Mouse (Mus musculus): ENCODE measurements around the gene Omg.
A peak's percentile ranks its signal among the peaks of the same experiment; 100 is the strongest.

The Omg gene

DNA sequence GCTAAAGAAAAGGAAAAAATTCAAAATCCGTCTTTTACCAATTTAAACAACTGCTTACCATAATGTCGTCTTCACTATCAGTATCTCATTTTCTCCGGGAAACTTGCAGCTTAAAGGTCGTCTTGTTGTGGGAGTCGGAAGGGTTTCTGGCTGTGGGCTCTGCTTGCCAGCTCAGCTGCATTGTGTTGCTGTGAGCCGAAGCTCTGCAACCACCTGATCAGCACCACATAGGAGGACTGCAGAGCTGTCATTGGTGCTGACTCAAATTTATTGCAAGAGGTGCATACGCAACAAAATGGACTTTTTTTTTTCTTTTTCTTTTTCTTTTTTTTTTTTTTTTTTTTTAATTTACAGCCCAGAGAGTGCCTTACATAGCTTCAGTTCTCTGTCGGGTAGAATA is at the start of gene Omg:
Gene Omg, minus strand, starts transcription at position 240 of the 400 bp plus-strand sequence.
- DNase-seq, result no peak

DNA sequence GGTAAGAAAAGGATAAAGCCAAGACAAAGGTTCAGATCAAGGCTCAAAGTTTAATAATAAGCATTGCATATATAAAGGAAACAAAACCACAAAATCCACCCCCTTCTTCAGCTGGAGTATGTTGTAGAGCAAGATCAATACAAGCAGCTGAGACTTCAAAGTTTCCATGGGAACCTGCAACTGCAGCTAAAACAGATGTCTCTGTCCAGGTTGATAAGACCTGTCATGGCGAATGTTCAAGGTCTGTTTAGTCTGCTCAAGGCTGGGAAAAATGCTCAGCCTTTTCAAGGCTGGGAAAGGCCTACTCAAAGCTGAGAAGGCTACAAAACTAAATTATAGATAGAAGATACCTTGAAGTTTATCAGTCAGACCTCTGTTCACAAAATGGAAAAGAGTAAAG is 48.7 kb upstream of the Omg start:
- DNase-seq, result no peak

DNA sequence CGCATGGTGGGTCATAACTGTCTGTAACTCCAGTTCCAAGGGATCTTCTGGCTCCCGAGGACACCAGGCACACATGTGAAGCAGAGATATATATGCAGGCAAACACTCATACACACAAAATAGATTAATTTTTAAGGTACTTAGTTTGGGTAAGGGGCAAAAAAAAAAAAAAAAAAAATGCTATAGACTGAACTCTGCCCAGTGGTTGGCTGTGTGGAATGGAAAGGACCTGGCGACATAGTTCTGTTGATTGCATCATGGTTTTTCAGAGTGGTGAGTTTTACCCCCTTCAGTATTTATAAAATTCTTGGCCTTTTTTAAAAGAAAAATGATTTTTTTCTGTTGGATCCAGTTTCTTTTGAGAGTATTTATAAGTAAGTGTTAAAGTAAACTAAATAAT is 32.4 kb upstream of the Omg start:
- no peak for DNase-seq

- DNase-seq, result no peak
Measured at GRCm38 (mm10) chr11:79535554-79535953, 31.7 kb upstream of the Omg start.

DNA sequence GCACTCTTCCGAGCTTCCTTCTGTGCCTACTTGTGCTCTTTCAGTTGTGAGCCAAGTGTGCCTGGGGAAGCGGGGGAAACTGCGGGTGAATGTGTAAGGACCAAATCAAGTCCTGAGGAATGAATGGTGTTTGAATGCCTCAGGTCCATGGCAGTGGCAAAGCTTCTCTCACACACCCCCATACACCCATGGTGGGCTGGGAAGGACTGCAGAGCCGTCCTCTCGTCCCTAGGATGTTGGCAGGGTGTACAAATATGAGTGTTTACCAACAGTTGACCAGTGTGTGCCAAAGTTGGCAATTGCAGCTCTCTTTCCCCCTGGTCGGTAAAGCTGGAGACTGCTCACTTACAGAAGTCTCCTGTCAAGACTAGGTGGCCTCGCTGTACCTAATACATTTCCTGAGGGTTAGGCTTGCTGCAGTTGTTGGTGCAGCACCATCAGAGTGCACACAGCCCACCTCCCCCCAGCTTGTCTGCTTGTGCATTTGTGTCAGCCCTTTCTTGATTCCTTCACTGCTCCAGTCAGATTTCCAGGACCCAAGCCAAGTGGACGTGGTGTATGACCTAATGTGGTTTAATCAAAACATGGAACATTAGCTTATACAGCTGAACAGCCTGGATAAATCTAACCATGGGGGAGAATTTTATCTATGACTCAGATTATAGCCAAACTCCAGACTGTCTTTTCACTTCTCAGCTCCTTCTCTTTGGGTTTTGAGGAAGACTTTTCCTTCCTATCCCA is 30.2 kb upstream of the Omg start:
- DNase-seq, result no peak

DNA sequence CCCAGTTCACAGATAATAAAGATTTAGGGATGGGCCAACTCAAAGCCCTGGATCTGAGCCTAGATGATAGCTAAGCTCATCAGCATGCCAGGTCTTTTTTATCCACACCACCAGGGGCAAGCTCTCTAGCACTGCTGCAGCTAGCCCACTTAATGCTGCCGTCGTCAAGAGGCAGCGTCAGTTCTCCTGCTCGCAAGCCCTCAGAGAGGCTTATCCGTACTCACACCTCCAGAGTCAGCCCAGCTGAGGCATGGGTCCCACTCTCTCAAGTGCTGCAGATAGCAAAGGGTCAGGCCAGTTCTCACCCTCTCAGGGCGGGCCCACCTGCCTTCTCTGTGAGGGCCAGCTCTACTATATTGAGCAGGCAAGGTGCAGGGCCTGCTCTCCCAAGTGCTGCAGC is 29.4 kb upstream of the Omg start:
- no peak for DNase-seq

DNA sequence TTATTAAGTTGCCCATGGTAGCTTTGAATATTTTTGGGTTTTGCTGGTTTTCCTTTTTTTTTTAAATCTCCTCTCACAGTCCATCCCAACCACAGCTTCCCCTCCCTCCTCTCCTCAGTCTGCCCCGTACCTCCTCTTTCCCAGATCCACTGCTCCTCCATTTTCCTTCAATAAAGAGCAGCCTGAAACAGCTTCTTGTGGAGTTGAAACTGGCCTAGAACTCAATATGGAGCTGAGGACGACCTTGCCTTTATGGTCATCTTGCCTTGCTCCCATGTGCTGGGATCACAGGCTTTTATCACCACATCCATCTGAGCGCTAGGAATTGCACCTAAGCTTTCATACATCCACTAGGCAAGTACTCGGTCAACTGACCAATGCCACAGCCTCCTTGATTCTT is 27.6 kb upstream of the Omg start:
- DNase-seq, result no peak

DNA sequence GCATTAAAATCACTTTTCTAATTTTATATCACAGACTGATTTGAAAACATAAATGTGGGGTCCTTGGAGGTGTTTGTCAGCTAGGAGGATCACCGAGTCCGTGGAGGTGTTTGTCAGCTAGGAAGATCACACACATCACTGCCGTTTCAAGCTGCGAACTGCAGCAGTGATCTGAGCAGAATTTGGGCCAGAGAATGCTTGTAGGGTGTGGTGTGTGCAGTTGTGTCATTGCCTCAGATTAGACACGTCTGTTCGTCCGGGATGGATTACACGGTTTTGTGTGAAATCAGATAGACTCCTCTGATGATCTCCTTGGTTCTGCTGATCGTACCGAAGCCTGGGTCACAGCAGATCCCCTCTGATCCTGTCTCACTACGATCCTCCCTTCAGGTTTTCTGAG is 26.9 kb upstream of the Omg start:
- DNase-seq, result no peak

- no peak for DNase-seq
Measured at GRCm38 (mm10) chr11:79530333-79530761, 26.5 kb upstream of the Omg start, which contains the start of the genes Evi2 and Evi2a. Gene Evi2 (minus strand): TSS chr11:79530589. Gene Evi2a (minus strand): TSS chr11:79530609.

DNA sequence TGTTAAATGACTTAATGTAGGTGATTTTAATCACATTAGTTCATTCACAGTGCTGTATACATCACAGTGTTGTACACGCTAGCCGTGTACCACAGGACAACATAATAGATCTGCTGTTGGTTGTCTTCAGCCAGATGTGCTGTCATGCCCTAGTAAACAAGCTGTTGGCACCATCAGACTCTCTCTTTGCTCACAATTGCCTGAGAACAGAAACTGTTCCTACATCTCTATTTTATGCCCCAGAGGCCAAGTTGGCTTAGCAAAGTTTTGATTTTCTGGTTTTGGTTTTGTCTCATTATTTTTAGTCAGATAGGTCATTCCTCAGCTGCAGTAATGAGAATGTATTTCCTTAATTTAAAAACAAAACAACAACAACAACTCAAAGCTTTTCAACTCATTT is 25.9 kb upstream of the Omg start:
- DNase-seq, result no peak

- no peak for DNase-seq
Measured at GRCm38 (mm10) chr11:79529226-79529625, 25.3 kb upstream of the Omg start.

DNA sequence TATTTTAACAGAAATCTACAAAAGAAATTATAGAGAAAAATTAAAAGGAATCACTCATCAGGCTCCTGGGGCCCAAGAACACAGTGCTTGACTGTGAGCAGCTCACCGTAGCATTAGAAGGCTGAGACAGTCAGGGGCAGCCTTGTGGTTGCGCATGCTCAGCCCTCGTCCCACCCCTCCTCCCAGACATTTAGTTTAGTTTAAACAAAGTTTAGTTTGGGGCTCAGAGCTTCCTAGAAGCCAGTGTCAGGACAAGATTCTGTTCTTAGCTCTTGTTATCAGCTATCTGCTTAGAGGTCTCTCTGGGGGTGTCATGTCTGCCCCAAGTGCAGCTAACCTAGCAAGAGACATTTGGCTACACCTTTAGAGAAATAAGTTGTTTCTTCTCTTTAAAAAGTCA is 24.7 kb upstream of the Omg start:
- no peak for DNase-seq

- no peak for DNase-seq
Measured at GRCm38 (mm10) chr11:79527739-79528384, 24.0 kb upstream of the Omg start.

DNA sequence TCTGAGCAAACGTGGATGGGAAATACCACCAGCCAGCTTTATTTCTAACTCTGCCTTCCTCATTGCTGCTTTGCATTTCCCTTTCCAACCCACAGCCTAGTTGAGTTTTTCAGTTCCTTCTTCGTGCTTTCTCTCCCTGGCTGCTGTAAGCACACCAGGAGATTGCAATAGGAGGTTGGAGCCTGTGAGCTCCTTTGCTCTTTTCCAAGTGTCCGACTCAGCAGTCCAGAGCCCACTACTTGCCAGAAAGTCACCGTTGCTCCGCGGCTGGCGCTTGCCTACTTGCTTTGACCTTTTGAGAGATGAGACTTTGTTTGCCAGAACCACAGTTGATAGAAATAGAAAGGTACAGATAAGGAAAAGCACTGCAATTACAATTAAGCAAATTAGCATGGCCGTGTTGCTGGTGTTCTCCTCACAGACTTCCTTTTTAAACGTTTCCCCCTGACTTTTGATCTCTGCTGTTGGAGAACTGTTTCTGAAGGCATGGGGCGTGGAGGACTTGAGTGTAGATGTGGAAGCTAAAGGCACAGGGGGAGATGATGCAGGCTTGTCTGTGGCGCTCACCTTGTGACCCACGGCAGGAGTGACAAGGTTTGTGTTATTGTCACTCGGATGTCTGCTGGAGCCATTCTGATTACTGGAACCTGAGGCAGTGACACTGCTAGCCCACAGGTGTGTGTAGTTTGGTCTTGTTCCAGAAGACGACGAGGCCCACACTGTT is 23.3 kb upstream of the Omg start:
- DNase-seq, result peak; percentile 19

DNA sequence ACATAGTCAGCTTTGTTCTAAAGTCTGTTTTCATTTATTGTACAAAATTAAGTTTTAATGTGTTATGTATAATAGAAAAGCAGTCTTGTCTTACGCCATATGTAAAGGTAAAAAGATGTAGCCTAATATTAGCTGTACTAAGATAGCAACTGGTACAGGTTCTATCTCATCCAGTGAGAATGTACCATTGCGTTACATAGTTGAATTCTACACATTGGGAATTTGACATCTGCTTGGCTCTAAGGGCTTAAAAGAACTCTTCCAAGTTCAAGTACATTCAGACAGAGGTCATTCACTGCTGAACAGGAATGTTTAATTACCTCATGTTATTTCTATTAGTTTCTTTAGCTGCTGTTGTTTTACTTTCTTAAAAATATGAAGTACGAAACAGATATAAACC is 22.7 kb upstream of the Omg start:
- no peak for DNase-seq

DNA sequence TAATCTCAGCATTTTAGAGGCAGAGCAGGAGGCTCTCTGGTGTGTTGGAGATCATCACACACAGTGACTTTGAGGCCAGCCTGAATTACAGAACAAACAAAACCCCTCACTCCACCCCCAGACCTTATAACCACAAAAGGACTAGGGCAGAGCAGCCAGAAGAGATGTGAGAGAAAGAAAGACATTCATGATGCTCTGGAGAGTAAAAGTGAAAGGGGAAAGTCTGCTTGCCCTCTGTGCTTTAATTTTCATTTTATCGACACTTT is 20.4 kb upstream of the Omg start:
- DNase-seq, result no peak

DNA sequence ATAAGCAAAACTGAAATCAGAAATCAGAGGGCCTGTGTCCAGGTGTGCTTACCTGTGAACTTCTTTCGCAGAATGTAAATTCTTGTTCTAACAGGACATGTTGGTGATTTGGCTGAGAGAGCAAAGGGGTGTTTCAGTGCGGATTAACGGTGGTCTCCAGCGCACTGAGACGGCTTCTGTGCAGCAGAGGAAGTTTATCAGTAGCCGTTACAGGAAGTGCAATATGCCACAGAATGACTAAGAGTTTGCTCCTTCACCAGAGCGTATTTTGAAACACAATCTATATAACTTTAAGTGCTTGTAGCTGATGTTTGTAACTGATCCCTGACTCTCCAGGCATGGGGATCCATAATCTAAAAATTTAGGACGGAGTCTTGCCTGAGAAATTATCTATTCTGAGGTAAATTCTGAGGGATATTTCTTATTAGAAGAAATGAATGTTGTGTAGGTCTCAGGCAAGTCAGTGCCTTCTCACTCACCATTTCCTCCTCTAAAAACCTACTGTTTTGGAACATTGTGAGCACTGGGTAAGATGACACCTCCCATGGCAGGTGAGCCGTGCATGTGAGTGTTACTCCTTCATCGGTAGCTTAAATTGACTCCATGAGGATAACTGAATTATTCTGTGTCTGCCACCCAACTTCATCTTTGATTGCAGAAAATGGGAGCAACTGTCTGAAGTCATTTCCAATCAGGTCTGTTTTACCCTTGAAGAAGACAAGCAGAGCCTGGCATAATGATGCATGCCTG is 19.9 kb upstream of the Omg start, which contains the start of gene Evi2b:
Gene Evi2b, minus strand, starts transcription at position 203 of the 750 bp plus-strand sequence.
- DNase-seq, result no peak

- no peak for DNase-seq
Measured at GRCm38 (mm10) chr11:79522944-79523343, 19.1 kb upstream of the Omg start.

DNA sequence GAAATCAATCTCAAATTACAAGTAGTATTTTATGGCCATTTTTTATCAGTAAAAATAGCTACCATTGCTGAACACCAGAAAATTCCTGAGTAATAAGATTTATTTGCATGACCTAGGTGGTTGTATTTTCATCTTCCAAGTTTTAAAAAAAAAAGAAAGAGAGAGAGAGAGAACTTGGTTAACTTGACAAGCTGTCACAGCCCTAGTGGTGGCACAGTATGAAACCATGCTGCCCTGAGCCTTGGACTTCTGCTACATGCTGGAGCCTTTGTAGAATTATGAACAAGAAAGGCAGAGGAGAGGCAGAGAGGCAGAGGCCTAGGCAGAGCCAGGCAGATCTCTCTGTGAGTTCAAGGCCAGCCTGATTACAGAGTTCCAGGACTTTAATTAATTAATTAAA is 18.0 kb upstream of the Omg start:
- no peak for DNase-seq

GRCm38 (mm10) chr11:79520772-79521171 is 16.9 kb upstream of the Omg start:
- no peak for DNase-seq

DNA sequence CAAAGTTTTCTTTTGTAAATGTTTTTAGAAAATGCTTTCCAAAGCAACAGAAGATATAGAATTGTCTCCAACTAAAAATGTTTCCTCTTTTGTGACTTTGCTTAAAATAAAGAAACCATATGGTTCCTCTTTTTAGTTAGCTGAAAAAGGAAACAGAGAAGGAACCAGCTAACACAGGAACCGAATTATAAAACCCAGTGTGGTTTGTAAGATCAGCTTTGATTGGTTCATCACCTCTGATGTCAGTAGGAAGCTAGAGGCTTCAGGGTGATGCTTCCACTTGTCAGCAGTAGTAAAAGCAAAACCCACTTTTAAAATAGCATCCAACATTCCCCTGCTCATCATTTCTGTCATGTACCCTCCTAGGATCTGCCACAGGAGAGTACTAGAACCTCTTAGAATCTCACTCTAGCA is 16.0 kb upstream of the Omg start:
- no peak for DNase-seq

- no peak for DNase-seq
Measured at GRCm38 (mm10) chr11:79519299-79519698, 15.4 kb upstream of the Omg start.

DNA sequence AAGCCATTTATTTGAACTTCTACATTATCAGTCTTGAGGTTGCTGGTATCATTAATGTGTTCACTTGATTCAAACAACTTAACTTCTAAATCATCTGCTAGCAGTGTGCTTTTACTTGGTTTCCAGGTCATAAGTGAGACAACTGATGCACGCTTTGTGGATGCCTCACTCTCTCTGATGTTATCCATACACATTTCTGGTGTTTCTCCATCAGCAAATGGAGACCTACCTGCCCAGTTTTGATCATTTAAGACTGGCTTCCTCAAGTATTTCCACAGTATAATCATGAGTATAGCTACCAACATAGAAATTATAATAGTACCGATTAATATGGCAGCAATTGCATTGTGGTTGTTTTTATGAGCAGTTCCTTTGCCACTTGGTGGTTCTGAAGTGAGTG is 11.9 kb upstream of the Omg start:
- no peak for DNase-seq
